Mouse (Mus musculus) left cerebral cortex, postnatal 36 days (tissue): ENCODE data around the gene Dgcr2. TPM values are rescaled to one million over a fixed set of nuclear protein-coding genes. Genes with fewer than 3 reads are reported as not detected.
A peak's percentile ranks its signal among the peaks of the same experiment; 100 is the strongest.

Source experiments
- DNase-seq, 2 experiments: peaks; one replicate each; pipeline ENCODE4 v3.0.0; 2021 to 2022; ENCODE audit warnings: low spot score in 2 of 2, mixed read lengths in 1 of 2
- intact Hi-C: fragments of 180-260 bp; cut with DNase I; formaldehyde crosslinking; loops from one replicate; pipeline ENCODE4 v1.15.1; 2025
- total RNA-seq, 2 experiments: library from RNA; stranded (reverse); gene quantifications; 2 replicates each; pipeline ENCODE4 v1.2.3; 2021

Dgcr2 gene
- 100 to 1,000 TPM in 1 of 2 experiments, 10 to 100 TPM in 1; 92.6 to 103 TPM for total RNA-seq

DNA sequence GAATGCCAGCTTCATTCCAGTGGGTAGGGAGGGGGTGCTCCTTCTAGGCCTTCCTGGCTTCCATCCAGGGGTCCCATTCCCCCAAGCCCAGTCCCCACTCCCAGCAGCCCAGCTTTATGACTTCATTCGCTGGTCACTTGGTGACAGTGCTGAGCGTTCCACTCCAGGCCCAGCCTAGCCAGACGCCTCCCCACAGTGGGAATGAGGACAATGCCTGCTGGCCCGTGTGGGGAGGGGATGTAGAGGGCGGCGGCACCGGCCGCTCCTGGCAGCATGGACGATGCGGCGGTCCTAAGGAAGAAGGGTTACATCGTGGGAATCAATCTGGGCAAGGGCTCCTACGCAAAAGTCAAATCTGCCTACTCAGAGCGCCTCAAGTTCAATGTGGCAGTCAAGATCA is at the start of gene Dgcr2, which contains the start of gene Tssk2:
Gene Dgcr2, minus strand, starts transcription at position 101 of the 400 bp plus-strand sequence.
Gene Tssk2, plus strand, starts transcription at position 176 of the 400 bp plus-strand sequence.
- no peak for DNase-seq
- intact Hi-C loops, result no loop called here

DNA sequence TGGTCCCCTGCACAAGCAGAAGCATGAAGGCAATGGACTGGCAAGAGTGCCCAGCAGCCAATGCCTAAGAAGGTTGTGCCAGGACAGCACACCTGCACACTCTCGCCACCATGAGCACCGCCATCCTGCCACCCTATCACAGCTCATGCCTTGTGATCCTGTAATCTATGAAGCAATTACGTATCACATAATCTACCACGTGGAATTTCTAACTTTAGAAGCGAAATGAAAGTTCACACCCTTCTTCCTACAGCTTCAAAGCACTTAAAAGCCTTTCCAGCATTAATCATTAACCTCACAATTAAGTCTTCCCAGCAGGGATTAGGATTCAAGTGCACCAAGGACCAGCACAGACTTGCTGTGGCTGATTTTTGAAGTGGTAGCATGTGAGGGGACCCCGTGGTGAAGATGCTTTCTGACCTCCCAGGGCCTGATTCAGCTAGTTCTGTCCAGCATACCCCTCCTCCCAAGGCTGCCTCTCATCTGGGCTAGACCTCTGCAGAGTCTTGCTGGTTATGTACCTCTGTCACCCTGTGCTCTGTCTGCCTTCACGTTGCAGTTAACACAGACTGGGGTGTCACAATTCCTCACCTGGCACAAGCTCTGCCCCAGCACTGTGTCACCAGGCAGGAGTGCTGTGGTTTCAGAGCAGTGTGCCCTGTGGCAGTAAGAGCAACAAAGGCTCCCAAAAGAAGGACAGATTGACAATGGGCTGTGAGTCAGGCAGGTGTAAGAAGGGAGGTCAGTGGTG is 46.9 kb upstream of the Dgcr2 start:
- intact Hi-C loops, result no loop called here
- DNase-seq, result no peak

DNA sequence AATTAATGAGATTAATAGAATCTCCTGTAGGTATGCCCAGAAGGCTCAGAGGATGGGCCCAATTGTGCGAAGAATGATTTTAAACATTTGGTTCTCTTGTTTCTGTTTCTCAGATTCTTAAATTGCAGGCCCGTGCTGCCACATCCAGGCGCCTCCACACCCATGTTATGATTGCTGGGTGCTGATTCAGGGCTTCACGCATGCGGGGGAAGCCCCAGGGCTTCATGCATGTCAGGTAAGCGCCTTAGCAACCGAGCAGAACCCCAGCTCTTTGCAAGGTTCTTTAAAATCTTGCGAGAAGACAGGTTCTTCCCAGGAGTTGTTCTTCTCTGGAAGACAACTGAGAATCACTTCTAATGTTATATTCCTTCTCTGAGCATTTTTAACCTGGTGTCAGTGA is 45.1 kb upstream of the Dgcr2 start:
- no peak for DNase-seq
- intact Hi-C loops, result loop anchor here (5.0 kb wide), 1 partner anchor 44 kb away; no protein-coding TSS in a partner anchor

DNA sequence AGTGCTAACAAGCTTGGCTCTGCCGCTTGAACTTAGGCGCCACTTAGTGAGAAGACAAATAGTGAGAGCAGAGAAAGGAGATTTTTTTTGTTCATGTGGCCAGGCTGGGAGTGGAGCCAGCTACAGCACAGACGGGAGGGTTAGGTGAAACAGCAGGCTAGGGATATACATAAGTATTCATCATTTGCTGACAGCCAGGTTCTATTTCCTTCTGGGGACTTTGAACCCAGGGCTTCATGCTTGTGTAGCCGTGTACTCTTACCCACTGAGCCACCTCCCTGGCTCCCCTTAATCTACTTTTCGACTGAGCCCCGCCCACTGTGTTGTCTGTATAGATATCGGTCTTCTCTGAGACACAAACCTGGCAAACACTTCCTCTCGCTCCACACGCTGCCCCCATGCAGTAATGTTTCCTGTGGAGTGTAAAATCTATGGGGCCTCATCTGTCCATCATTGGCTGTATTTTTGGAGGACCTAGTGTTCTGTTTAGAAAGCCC is 40.9 kb upstream of the Dgcr2 start:
- intact Hi-C loops, result no loop called here
- DNase-seq, result no peak

DNA sequence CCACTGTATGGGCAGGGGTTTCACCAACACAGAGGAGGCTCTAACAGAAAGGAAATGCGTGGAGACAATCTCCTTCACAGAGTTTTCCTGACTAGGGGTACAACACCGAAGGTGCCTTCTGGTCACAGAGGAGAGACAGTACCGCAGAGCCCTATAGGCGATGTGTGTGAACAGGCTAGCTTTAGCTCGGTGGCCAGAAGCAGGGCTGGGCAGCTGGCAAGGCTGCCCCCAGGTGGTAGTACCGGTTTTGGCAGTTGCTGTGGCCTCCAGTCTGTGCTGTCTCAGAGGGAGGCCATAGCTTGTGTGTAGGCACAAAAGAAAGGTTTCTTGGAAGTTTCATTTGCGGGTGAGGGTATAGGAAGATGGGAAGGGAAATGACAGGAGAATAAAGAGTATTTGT is 40.5 kb upstream of the Dgcr2 start:
- intact Hi-C loops, result no loop called here

DNA sequence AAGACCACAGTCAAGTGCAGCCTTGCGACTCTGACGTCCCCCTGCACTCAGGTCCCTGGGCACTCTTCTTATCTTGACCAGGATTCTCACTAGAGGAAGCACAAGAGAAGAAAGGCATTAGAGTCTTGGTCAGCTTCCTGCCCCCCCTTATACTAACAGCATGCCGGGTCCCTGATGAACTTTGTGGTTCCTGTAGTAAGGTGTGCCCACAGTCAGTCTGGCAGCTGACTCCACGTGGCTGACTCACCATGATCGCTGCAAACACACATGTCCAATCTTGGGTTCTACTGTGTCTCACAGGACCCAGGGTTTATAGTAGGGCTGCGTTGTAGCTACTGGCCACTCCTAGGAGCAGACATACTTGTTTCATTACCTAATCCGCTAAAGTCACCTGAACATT is 39.8 kb upstream of the Dgcr2 start:
- intact Hi-C loops, result no loop called here

More for the DNA sequence above, 40.5 kb upstream of the Dgcr2 start:
- DNase-seq, result peak in 1 of 2 experiments; percentile 40

DNA sequence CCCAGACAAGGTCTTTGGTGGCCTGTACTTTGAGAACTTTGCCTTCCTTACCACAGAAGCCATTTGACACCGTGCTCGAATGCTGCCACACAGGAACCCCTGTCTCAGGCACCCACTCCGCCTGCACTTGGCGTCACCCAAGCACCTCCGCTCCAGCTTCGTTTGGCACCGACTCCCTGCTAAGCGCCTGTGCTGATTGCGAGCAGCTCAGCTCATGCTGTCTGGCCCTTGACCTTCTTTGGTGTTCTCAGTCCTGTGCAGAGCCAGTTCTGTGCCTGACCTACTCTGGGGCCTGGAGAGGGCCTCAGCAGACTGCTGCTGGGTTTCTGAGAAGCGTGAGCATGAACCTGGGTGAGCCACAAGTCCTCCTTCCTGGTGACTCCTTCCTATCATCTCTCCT is 38.4 kb upstream of the Dgcr2 start:
- DNase-seq, result no peak
- intact Hi-C loops, result no loop called here

More for the DNA sequence above, 39.8 kb upstream of the Dgcr2 start:
- no peak for DNase-seq

DNA sequence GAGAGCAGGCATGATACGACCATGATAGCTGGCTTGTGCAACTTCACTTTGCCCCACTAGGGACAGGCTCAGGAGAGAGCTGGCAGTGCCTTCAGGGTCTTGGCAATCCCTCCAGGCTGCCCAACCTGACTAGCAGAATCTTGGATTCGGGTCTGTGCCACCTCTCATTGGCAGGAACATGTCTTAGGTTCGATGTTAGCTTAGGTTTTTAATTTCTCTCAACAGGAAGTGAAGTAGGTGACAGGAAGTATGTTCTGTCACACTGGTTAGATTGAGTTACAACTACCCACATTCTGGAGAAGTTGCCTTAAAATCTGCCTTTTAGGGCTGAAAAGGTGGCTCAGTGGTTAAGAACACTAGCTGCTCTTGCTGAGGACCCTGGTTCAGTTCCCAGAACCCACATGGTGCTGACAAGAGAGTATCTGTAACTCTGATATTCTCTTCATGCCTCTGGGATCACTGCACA is 36.1 kb upstream of the Dgcr2 start:
- intact Hi-C loops, result no loop called here
- DNase-seq, result no peak

DNA sequence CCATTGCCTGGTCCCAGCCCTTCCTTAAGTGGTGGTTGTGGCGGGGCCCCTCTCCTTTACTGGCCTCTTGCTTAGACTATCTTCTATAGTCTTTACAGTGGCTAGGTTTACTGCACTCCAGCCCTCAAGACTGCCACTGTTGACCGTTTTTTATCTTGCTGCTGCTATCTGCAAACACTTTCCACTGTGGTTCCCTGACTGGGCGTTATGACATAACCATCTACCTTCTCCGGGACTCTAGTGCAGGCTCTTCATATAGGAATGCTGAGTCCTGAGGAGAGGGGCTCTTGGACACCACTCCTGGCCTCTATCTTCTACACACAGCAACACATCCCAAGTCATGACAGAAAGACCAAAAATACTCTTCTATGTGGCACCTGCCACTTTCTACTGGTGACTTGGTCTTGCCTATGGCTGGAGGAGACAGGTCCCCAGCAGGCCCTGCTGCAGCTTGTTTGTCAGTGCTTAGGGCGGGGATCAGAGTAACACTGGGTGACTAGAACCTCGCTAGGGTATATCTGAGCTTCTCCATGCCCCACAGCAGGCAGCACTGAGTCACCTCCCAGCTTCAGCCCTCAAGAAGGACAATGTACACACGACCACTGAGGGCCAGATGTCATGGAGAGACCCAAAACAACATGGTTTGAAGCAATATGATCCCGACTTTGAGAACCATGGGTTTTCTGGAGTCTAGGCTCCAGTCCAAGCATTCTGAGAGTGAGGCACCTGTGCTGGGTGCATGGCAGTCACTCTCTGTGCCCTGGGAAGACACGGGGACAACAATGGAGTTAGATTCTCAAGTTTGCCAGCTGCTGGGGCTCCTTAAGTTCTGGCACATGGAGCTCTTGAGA is 35.5 kb upstream of the Dgcr2 start:
- no peak for DNase-seq
- intact Hi-C loops, result no loop called here

DNA sequence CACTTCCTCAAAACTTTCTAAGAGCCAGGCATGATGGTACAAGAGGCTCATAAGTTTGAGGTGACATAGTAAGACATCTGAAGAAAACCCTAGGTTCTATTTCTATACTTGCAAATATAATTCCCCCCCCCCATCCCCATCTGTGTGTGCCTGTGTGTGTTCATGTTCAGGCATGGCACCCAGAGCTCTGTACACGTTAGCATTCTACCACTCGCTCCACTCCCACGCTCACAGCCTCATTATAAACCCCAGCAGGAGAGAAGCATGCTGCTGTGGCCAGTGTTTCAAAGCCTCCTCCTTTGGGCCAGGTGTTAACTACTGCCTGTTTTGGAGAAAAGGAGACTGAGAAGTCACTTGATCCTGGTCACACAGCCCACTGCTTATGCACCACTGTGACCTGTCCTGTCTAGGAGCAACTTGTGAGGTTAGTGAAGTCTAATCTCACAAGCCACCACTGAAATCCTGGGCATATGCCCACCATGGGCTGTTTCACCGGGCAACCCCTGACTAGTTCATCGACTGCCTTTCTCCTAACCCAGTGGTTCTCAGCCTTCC is 33.6 kb upstream of the Dgcr2 start:
- intact Hi-C loops, result no loop called here
- DNase-seq, result no peak

DNA sequence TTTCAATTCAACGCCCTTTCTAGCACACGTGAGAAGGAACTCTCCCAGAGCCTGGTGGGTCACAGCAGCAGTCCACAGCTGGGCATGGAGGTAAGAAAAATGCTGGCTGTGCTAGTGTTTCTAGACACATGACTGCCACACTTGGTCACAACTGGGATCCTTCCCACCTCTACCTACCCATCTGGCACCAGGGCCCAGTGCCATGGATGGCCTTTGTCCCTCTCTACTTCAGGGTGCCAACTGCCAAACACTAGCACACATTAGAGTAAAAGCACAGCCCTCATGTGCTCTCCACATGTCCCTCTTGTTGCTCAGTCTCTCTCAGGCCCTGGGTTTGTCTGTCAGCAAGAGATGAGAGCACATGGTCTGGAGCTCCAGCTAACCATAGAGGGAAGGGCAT is 31.3 kb upstream of the Dgcr2 start:
- DNase-seq, result no peak
- intact Hi-C loops, result loop anchor here (5.0 to 10.0 kb wide), 2 partner anchors 58 to 295 kb away; no protein-coding TSS in a partner anchor

DNA sequence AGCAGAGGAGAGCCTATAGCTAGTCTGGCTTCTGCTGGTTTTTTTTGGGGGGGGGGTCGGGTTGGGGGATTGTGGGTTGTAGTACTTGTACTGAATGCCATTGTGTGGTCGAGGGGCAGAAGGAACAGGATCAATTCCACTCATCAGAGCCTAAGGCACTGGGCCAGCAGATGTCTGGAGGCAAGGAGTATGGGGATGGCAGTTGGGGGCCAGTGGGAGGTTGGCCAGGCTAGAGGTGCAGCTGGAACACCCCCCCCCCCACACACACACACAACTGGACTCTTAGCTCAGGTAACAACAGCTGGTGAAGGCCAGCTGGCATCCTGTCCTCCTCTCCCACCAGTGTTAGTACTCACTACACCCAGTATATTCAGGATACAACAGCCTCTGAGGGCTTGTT is 30.8 kb upstream of the Dgcr2 start:
- no peak for DNase-seq
- intact Hi-C loops, result loop anchor here (5.0 to 10.0 kb wide), 2 partner anchors 58 to 296 kb away; no protein-coding TSS in a partner anchor

DNA sequence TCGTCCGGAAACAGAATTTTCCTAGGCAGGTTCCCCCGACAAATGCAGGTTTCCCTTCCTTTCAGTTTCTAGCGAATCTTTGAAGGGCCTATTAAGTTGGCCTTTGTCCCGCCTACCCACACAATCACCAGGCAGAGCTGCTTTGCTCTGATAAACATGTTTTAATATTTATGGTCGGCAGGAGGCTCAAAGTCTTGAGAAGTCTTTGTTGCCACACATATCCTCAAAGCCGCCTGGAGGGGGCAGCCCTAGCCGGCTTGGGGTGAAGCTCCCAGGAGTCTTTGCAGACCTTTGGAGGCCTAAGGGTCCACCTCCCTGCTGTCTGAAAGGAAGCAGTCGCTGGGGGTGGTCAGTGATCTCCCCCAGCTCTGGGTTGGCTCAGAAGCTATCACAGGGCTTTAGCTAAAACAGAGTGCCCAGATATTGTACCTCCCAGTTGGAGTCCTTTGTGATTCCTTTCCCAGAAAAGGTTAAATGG is 30.3 kb upstream of the Dgcr2 start:
- intact Hi-C loops, result loop anchor here (5.0 to 10.0 kb wide), 2 partner anchors 59 to 296 kb away; no protein-coding TSS in a partner anchor
- DNase-seq, result peak; percentile 32 to 55

DNA sequence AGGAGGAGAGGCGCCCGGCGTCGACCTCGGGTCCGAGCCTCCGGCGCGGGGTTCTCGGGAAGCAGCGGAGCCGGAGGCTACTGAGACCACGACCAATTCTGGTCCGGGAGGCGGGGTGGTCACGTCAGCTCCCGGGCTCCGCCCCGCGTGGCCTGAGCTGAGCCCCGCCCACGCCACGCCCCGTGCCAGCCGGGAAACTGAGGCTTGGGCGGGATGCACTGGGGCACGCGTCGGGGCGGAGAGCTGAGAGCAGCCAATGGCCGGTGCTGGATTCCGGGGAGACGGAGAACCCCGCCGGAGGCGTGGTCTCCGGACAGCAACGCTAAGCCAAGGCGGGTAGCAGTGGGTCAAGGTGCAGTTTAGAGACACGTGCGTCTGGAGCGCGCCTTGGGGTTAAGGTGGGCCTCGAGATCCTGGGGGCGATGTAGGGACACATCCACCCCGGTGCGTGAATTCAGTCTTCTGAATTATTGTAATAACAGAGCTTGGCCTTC is 29.8 kb upstream of the Dgcr2 start, which contains the start of gene Slc25a1:
Gene Slc25a1, minus strand, starts transcription at position 133 of the 494 bp plus-strand sequence.
- DNase-seq, result peak; percentile 85 to 87
- intact Hi-C loops, result loop anchor here (5.0 to 10.0 kb wide), 2 partner anchors 59 to 297 kb away; no protein-coding TSS in a partner anchor

DNA sequence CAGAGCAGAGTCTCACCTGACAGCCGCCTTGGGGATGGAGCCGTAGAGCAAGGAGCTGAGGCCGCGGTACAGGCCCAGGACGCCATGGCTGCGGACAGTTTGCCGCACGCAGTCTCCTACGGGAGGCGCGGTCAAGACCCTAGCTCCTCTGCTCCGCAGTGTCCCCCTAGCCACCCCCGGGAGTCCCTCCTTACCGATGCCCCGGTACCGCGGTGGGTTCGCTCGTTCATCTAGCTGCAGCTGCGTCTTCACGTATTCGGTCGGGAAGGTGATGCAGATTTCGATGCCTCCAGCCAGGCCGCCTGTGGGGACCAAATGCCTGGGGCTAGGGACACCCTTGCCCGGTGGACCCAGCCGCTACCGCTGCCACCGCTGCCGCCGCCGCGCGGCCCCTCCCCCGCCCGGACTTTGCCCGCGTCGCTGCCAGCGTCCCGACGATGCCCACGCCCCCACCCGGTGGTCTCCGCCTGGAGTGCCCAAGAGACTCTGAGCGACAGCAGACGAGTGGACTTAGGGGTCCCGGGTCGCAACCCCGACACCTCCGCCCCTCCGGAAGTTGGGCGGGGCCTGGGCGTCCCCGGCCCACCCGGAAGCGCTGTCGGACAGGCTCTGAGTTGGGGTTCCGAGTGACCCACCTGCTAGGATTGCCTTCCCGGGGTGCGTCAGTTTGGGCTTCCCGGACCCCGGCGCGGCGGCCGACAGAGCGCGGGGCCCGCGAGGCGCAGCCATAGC is 29.2 kb upstream of the Dgcr2 start:
- DNase-seq, result peak; percentile 37 to 49
- intact Hi-C loops, result loop anchor here (5.0 to 10.0 kb wide), 2 partner anchors 60 to 297 kb away; no protein-coding TSS in a partner anchor

DNA sequence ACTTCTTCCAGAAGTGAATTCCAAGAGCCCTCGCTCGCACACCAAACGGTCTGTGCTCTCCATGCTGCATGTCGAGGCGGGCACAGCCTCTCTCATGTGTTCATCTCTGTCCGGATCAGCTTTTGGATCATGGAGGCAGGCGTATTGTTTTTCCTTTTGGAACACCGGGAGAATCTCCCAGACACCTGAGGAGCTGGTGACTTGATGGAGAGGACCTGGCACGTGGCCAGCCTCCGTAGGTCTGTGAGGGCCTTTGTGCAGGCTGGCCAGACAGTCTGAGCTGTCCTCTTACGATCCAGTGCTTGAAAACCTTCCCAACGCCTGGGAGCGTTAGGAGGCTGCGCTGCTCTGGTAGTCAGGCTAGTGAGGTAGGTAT is 23.8 kb upstream of the Dgcr2 start:
- intact Hi-C loops, result loop anchor here (5.0 to 10.0 kb wide), 2 partner anchors 125 to 303 kb away; no protein-coding TSS in a partner anchor
- DNase-seq, result no peak

DNA sequence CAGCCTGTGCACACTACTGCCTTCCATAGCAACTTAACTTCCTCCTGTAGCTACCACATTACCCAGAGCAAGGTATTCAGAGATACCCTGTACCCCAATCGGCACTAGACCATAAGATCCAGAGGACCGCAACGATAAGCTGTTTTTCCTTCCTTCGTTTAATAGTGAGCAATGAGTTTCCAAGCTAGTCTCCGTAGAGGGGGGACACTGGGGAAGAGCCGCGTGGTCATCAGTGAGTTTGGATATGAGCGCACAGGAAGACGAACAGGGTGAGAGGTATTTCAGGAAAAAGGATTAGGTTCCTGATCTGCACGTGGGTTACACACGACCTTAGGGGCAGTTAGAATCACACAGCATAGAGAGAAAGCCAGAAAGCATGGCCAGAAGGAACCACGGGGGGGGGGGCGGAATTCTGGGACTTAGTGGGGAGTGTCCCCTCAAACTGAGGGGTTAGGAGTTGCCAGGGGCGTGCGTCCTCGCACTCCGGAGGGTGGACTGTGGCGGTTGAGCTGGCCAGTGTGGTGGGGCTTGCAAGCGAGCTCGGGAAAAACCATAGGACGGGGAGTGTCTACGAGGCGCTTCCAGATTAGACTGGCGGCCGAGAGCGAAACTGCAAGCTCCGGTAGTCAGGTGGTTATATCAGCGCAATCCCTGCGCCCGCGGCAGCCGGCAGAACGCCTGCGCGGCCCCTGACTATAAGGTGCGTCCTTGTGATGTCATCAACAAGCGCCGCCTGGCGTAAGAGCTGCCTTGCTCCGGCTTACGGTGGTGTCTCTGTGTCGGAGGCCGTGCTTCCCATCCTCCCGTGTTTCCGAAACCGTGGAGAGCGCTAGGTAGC is 23.2 kb upstream of the Dgcr2 start:
- peak; percentile 95 to 96 for DNase-seq
- intact Hi-C loops, result loop anchor here (5.0 to 10.0 kb wide), 2 partner anchors 126 to 303 kb away; no protein-coding TSS in a partner anchor
